Mouse (Mus musculus): ENCODE measurements at regions not wholly inside any gene's neighbourhood (a gene's known extent, or its start where the extent isn't known, plus 50 kb on each side); places are given as distances from the start of the nearest gene placed in this dataset.

- WGBS (ENCODE audit: insufficient replicate concordance) = 47% methylated on average over 1 of the region's 1 CpGs
Measured at GRCm38 (mm10) chr14:106225401-106225800, 119.4 kb downstream of the Trim52 start.

GRCm38 (mm10) chr14:106241721-106242405 is 135.9 kb downstream of the Trim52 start:
- Histone ChIP-seq H3K4me2 (ENCODE audit: low read depth, low read length) (no peak overlapping the region), H3K36me3 (ENCODE audit: control insufficient read depth, insufficient read depth) (no peaks in the 10 kb centered on the region), H3K4me1 (ENCODE audit: control insufficient read depth, low read depth, low read length) (no peaks in the 10 kb centered on the region), H3K9ac (ENCODE audit: low read depth, low read length) (no peak overlapping the region), H3K27ac (ENCODE audit: low read length) (no peak overlapping the region), H3K4me3 (ENCODE audit: low read depth, low read length) (no peak overlapping the region), H3K9me3 (replicated peaks; ENCODE audit: control insufficient read depth, low read length) (no peaks in the 10 kb centered on the region), H3K27me3 (ENCODE audit: control insufficient read depth, insufficient read depth, low read depth, low read length) (no peaks in the 10 kb centered on the region)
- 67% methylated on average over 5 of the region's 5 CpGs for WGBS (ENCODE audit: insufficient replicate concordance)
- no peak for ATAC-seq (ENCODE audit: low read depth)

More at GRCm38 (mm10) chr14:106225401-106225800, 119.4 kb downstream of the Trim52 start:
- no peak for ATAC-seq (ENCODE audit: low read depth)
- no peaks in the 10 kb centered on the region for H3K36me3 ChIP-seq (ENCODE audit: control insufficient read depth, insufficient read depth)
- no peaks in the 10 kb centered on the region for H3K9me3 ChIP-seq (replicated peaks; ENCODE audit: control insufficient read depth, low read length)
- H3K9ac ChIP-seq (ENCODE audit: low read depth, low read length) = no peak overlapping the region
- no peak overlapping the region for H3K4me3 ChIP-seq (ENCODE audit: low read depth, low read length)
- no peak overlapping the region for H3K4me2 ChIP-seq (ENCODE audit: low read depth, low read length)
- no peaks in the 10 kb centered on the region for H3K4me1 ChIP-seq (ENCODE audit: control insufficient read depth, low read depth, low read length)
- no peak overlapping the region for H3K27ac ChIP-seq (ENCODE audit: low read length)
- H3K27me3 ChIP-seq (ENCODE audit: control insufficient read depth, insufficient read depth, low read depth, low read length) = no peaks in the 10 kb centered on the region

DNA sequence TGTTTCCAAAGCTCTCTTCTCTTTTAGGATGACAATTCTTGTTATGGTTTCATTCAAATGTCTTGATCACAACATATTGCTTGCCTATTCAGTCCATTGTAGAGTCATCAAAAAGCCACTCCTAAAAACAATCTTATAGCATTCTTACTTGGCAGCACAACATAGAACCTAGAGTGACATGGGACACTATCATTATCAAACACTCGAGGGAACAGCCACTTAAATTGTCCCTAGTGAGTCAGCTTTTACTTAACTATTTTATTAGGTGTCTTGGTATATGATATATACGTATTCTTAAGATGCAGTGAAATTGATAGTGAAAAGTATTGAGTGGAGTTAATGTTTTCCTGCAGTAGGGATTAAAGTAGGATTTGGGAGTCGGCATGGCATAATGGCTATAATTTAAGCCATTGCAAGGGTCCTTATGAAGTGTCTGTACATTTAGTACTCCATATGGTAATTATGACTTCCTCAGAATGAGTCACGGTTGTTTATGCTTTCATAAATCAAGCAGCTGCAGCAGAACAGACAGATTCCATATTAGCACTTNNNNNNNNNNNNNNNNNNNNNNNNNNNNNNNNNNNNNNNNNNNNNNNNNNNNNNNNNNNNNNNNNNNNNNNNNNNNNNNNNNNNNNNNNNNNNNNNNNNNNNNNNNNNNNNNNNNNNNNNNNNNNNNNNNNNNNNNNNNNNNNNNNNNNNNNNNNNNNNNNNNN is 153.6 kb downstream of the Trim52 start:
- Histone ChIP-seq H3K9me3 (replicated peaks; ENCODE audit: control insufficient read depth, low read length) (no peaks in the 10 kb centered on the region), H3K4me2 (ENCODE audit: low read depth, low read length) (no peak overlapping the region), H3K27me3 (ENCODE audit: control insufficient read depth, insufficient read depth, low read depth, low read length) (no peaks in the 10 kb centered on the region), H3K9ac (ENCODE audit: low read depth, low read length) (no peak overlapping the region), H3K27ac (ENCODE audit: low read length) (no peak overlapping the region), H3K36me3 (ENCODE audit: control insufficient read depth, insufficient read depth) (no peaks in the 10 kb centered on the region), H3K4me1 (ENCODE audit: control insufficient read depth, low read depth, low read length) (no peaks in the 10 kb centered on the region), H3K4me3 (ENCODE audit: low read depth, low read length) (no peak overlapping the region)
- ATAC-seq (ENCODE audit: low read depth) = no peak
- WGBS (ENCODE audit: insufficient replicate concordance) = 28% methylated on average over 4 of the region's 4 CpGs

DNA sequence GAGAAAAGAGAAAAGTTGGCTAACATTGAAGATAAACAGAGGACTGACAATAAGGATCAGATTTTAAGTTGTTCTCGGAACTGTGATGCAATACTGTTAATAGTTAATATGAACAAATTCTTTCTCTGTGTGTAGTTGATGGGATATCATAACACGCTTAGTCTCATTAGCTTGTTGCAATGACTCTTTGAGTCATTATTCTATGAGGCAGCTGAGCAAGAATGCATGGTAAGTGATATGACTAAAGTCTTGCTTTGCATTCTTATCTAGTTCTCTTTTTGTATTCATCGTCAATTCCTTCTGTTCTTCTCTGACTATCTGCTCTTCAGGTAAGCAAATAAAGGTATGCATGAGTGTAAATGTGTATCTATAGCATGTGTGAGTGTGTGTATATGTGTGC is 159.3 kb downstream of the Trim52 start:
- 63% methylated on average over 3 of the region's 3 CpGs for WGBS (ENCODE audit: insufficient replicate concordance)
- no peak overlapping the region for H3K4me3 ChIP-seq (ENCODE audit: low read depth, low read length)
- H3K27me3 ChIP-seq (ENCODE audit: control insufficient read depth, insufficient read depth, low read depth, low read length) = no peaks in the 10 kb centered on the region
- ATAC-seq (ENCODE audit: low read depth) = no peak
- no peak overlapping the region for H3K4me2 ChIP-seq (ENCODE audit: low read depth, low read length)
- H3K9ac ChIP-seq (ENCODE audit: low read depth, low read length) = no peak overlapping the region
- no peak overlapping the region for H3K27ac ChIP-seq (ENCODE audit: low read length)
- H3K9me3 ChIP-seq (replicated peaks; ENCODE audit: control insufficient read depth, low read length) = no peaks in the 10 kb centered on the region
- H3K4me1 ChIP-seq (ENCODE audit: control insufficient read depth, low read depth, low read length) = no peaks in the 10 kb centered on the region
- no peaks in the 10 kb centered on the region for H3K36me3 ChIP-seq (ENCODE audit: control insufficient read depth, insufficient read depth)

- Histone ChIP-seq H3K27ac (ENCODE audit: low read length) (no peak overlapping the region), H3K9me3 (replicated peaks; ENCODE audit: control insufficient read depth, low read length) (no peaks in the 10 kb centered on the region), H3K4me2 (ENCODE audit: low read depth, low read length) (no peak overlapping the region), H3K4me3 (ENCODE audit: low read depth, low read length) (no peak overlapping the region), H3K36me3 (ENCODE audit: control insufficient read depth, insufficient read depth) (no peaks in the 10 kb centered on the region), H3K27me3 (ENCODE audit: control insufficient read depth, insufficient read depth, low read depth, low read length) (no peaks in the 10 kb centered on the region), H3K9ac (ENCODE audit: low read depth, low read length) (no peak overlapping the region), H3K4me1 (ENCODE audit: control insufficient read depth, low read depth, low read length) (no peaks in the 10 kb centered on the region)
- ATAC-seq (ENCODE audit: low read depth) = no peak
- 64% methylated on average over 12 of the region's 12 CpGs for WGBS (ENCODE audit: insufficient replicate concordance)
Measured at GRCm38 (mm10) chr14:106267679-106268561, 161.9 kb downstream of the Trim52 start.

- no peak overlapping the region for H3K9ac ChIP-seq (ENCODE audit: low read depth, low read length)
- H3K27me3 ChIP-seq (ENCODE audit: control insufficient read depth, insufficient read depth, low read depth, low read length) = no peaks in the 10 kb centered on the region
- no peaks in the 10 kb centered on the region for H3K4me1 ChIP-seq (ENCODE audit: control insufficient read depth, low read depth, low read length)
- no peak for ATAC-seq (ENCODE audit: low read depth)
- no peaks in the 10 kb centered on the region for H3K36me3 ChIP-seq (ENCODE audit: control insufficient read depth, insufficient read depth)
- no peak overlapping the region for H3K4me2 ChIP-seq (ENCODE audit: low read depth, low read length)
- no peaks in the 10 kb centered on the region for H3K9me3 ChIP-seq (replicated peaks; ENCODE audit: control insufficient read depth, low read length)
- H3K27ac ChIP-seq (ENCODE audit: low read length) = no peak overlapping the region
- H3K4me3 ChIP-seq (ENCODE audit: low read depth, low read length) = no peak overlapping the region
- 55% methylated on average over 6 of the region's 6 CpGs for WGBS (ENCODE audit: insufficient replicate concordance)
Measured at GRCm38 (mm10) chr14:106269680-106270079, 163.7 kb downstream of the Trim52 start.

- no peak overlapping the region for H3K27ac ChIP-seq (ENCODE audit: low read length)
Measured at GRCm38 (mm10) chr14:106313558-106313957, 207.6 kb downstream of the Trim52 start.

GRCm38 (mm10) chr14:106314079-106314551 is 208.1 kb downstream of the Trim52 start:
- Histone ChIP-seq H3K27ac (ENCODE audit: low read length) (no peak overlapping the region), H3K4me3 (ENCODE audit: low read depth, low read length) (no peak overlapping the region), H3K9ac (ENCODE audit: low read depth, low read length) (no peak overlapping the region), H3K9me3 (replicated peaks; ENCODE audit: control insufficient read depth, low read length) (no peaks in the 10 kb centered on the region), H3K27me3 (ENCODE audit: control insufficient read depth, insufficient read depth, low read depth, low read length) (no peaks in the 10 kb centered on the region), H3K4me2 (ENCODE audit: low read depth, low read length) (no peak overlapping the region), H3K4me1 (ENCODE audit: control insufficient read depth, low read depth, low read length) (no peaks in the 10 kb centered on the region), H3K36me3 (ENCODE audit: control insufficient read depth, insufficient read depth) (no peaks in the 10 kb centered on the region)
- ATAC-seq (ENCODE audit: low read depth) = no peak
- WGBS (ENCODE audit: insufficient replicate concordance) = 77% methylated on average over 9 of the region's 9 CpGs

More at GRCm38 (mm10) chr14:106313558-106313957, 207.6 kb downstream of the Trim52 start:
- Histone ChIP-seq H3K9ac (ENCODE audit: low read depth, low read length) (no peak overlapping the region), H3K4me3 (ENCODE audit: low read depth, low read length) (no peak overlapping the region), H3K4me1 (ENCODE audit: control insufficient read depth, low read depth, low read length) (no peaks in the 10 kb centered on the region), H3K27me3 (ENCODE audit: control insufficient read depth, insufficient read depth, low read depth, low read length) (no peaks in the 10 kb centered on the region), H3K36me3 (ENCODE audit: control insufficient read depth, insufficient read depth) (no peaks in the 10 kb centered on the region), H3K4me2 (ENCODE audit: low read depth, low read length) (no peak overlapping the region), H3K9me3 (replicated peaks; ENCODE audit: control insufficient read depth, low read length) (no peaks in the 10 kb centered on the region)
- 57% methylated on average over 8 of the region's 8 CpGs for WGBS (ENCODE audit: insufficient replicate concordance)
- ATAC-seq (ENCODE audit: low read depth) = no peak

Measured in liver, embryonic 16.5 days (tissue).